Mouse (Mus musculus) embryonic fibroblast, embryonic 13.5 days (primary cell): ENCODE results near the gene Fancd2os.

Source experiments
- CTCF ChIP-seq: IDR thresholded peaks from 2 replicates; pipeline ENCODE4 v1.5.1; 2011; ENCODE audit warnings: mild to moderate bottlenecking, control low read depth, low read length, moderate library complexity, borderline replicate concordance; ENCODE audit not compliant: insufficient read depth
- POLR2A ChIP-seq: IDR thresholded peaks from 2 replicates; pipeline ENCODE4 v1.6.1; 2011; ENCODE audit warnings: low read depth, mild to moderate bottlenecking, control low read depth, low read length, moderate library complexity

GRCm38 (mm10) chr6:113614997-113615396 lies 14.5 kb upstream of the Fancd2os start:
- TF ChIP-seq CTCF (no peak), POLR2A (no peak)
